Mouse (Mus musculus): ENCODE measurements around the gene Adora2b.

DNA sequence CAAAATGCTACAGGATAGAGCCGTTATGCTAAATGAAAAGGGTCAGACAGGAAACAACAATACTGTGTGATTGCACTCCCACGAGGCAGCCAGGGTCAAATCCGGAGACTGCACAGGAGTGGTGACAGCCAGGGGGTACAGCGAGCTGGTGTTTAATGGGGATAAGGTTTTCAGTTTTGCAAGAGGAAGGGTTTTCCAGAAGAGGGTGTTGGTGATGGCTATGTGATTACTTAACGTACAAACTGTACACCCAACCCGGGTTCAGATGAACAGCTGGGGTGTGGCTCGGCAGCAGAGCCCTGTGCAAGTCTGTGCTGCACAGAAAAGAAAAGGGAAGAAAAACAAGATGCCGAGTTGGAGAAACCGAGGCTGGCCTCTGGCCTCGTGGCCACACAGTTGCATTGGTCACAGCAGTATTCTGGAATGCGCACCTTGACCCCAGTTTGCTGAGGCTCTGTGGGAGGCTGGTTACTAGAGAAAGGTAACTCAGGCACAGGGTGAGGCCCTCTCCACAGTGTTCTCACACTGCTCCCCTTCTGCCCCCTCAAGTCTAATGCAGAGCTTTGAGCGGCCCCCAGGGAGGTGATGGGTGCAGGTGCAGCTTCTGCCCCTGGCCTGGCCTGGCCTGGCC, 8.0 kb upstream of the Adora2b start:
- TF ChIP-seq POLR2AphosphoS2 (IDR thresholded peaks at IDR 0.05; ENCODE audit: low read length) (no peak), POLR2A (IDR thresholded peaks at IDR 0.05; ENCODE audit: control insufficient read depth in 1 of 2, insufficient read depth in 1 of 2, low read depth in 1 of 2, low read length in 2 of 2, poor library complexity in 1 of 2) (peak in 1 of 2 experiments; percentile 62; a peak in 1 of 4 replicates), RCOR1 (IDR thresholded peaks at IDR 0.05; ENCODE audit: low read depth, low read length) (peak; percentile 59), CTCF (IDR thresholded peaks at IDR 0.05 in 2 of 3, conservative IDR thresholded peaks at IDR 0.05 in 1 of 3; ENCODE audit: control insufficient read depth in 1 of 3, insufficient read depth in 1 of 3, low read depth in 2 of 3, low read length in 3 of 3, poor library complexity in 1 of 3, severe bottlenecking in 1 of 3) (no peak), USF2 (IDR thresholded peaks at IDR 0.05; ENCODE audit: borderline replicate concordance in 1 of 2, insufficient read depth in 1 of 2, low read depth in 1 of 2, low read length in 2 of 2) (no peak), EP300 (IDR thresholded peaks at IDR 0.05; ENCODE audit: low read depth in 1 of 2, low read length in 2 of 2) (peak; percentile 75 to 93), MAZ (IDR thresholded peaks at IDR 0.05; ENCODE audit: low read depth, low read length) (no peak), BHLHE40 (IDR thresholded peaks at IDR 0.05; ENCODE audit: borderline replicate concordance, low read depth, low read length) (no peak)
